Mouse (Mus musculus) thymus, postnatal 4 days (tissue): ENCODE results near the gene Cyb5r1.

Experiments
- DNase-seq: peaks from one replicate; pipeline ENCODE4 v3.0.0; 2021

The Cyb5r1 gene

GRCm38 (mm10) chr1:134460294-134461284 is 55.2 kb downstream of the Cyb5r1 start:
- DNase-seq: no peak
